Mouse (Mus musculus): Measurements from ENCODE around the gene Sik2.

- TF ChIP-seq CTCF (IDR thresholded peaks at IDR 0.05; ENCODE audit: insufficient read depth, low read length): no peak
- no peak for TF ChIP-seq POLR2A (IDR thresholded peaks at IDR 0.05; ENCODE audit: borderline replicate concordance, extremely low read depth, low read depth, low read length)
These were observed 131.4 kb downstream of the Sik2 start for GRCm38 (mm10) chr9:50877431-50877830.
